24 mouse cellular contexts compared by ENCODE assay signal in the genomic region with DNA sequence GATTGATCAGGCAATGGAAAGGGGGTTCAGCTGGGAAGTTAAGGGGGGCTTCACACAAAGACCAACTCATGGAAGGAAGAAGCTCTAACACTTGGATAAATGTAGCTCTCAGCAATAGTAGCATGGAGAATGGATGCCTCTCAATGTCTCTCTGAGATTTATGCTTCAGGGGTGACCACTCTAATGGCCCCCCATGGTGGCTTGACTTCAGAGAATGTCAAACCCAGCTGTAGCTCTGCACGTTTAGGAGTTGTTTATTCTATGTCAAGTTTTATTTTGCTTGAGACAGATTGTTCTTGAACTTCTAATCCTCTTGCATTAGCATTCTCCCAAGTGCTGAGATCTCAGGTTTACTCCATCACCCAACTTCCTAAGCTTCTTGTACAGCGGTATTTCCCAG.
"Had no signal": no experiment of that assay in that cellular context is flagged by ENCODE, and none has a peak within 500 bp of the region (broad histone marks: within the 10 kb centered on the region; RNA-seq: fewer than 3 reads in every experiment).

No protein-coding gene starts in this region.

- H3K27ac ChIP-seq: heart, adult 2 months; heart, embryonic 13.5 days; heart, embryonic 15.5 days; hindbrain, embryonic 13.5 days; hindbrain, embryonic 15.5 days; hindbrain, postnatal 0 days; limb, embryonic 13.5 days; limb, embryonic 15.5 days; liver, embryonic 12.5 days; liver, embryonic 14.5 days had no signal

- H3K9me3 ChIP-seq: heart, embryonic 13.5 days; heart, embryonic 15.5 days; hindbrain, embryonic 13.5 days; hindbrain, embryonic 15.5 days; limb, embryonic 13.5 days; limb, embryonic 15.5 days; liver, embryonic 12.5 days had no signal

- H3K9ac ChIP-seq: forebrain, postnatal 0 days; heart, embryonic 13.5 days; heart, embryonic 15.5 days; hindbrain, embryonic 13.5 days; hindbrain, embryonic 15.5 days; limb, embryonic 13.5 days; limb, embryonic 15.5 days; liver, embryonic 12.5 days; liver, embryonic 14.5 days had no signal

- H3K4me2 ChIP-seq: heart, embryonic 11.5 days; heart, embryonic 13.5 days; heart, embryonic 15.5 days; hindbrain, embryonic 13.5 days; hindbrain, embryonic 15.5 days; limb, embryonic 13.5 days; limb, embryonic 15.5 days; liver, embryonic 12.5 days had no signal

- H3K4me3 ChIP-seq: heart, adult 2 months; heart, embryonic 13.5 days; heart, embryonic 15.5 days; hindbrain, embryonic 13.5 days; hindbrain, embryonic 15.5 days; limb, embryonic 13.5 days; limb, embryonic 15.5 days; liver, embryonic 12.5 days had no signal

- DNase-seq: forebrain, postnatal 0 days; gastrocnemius, postnatal 14 days; gastrocnemius, postnatal 36 days; heart, adult 11 months; heart, adult 2 months; heart, postnatal 14 days; heart, postnatal 36 days; kidney, adult 2 months; kidney, adult 9 months; kidney, postnatal 36 days; layer of hippocampus, adult 9-11 months; layer of hippocampus, postnatal 36 days; left cerebral cortex, postnatal 4 days had no signal

- ATAC-seq: forebrain, postnatal 0 days; hindbrain, postnatal 0 days; intestine, embryonic 16.5 days; liver, embryonic 12.5 days had no signal

- H3K27me3 ChIP-seq: heart, embryonic 13.5 days; heart, embryonic 15.5 days; hindbrain, embryonic 13.5 days; hindbrain, embryonic 15.5 days; limb, embryonic 13.5 days; limb, embryonic 15.5 days; liver, embryonic 12.5 days had no signal

- H3K36me3 ChIP-seq: hindbrain, embryonic 13.5 days; hindbrain, embryonic 15.5 days had no signal

- H3K4me1 ChIP-seq: heart, embryonic 15.5 days; hindbrain, embryonic 13.5 days; hindbrain, embryonic 15.5 days; limb, embryonic 13.5 days; limb, embryonic 15.5 days; liver, embryonic 12.5 days had no signal
